Mouse (Mus musculus) neural tube, embryonic 13.5 days (tissue): ENCODE results near the gene Ppp2r3d. TPM values are rescaled to one million over a fixed set of nuclear protein-coding genes. Genes with fewer than 3 reads are reported as not detected.
"Not testable (repeated sequence)": the region's sequence is repeated elsewhere in the genome, so short reads cannot be mapped to it uniquely, and the experiment has no call there.

Experiments
- ATAC-seq: fragments of 200-750 bp; cut with Nextera tagmentation; 2 replicates; pipeline ENCODE4 v1.8.0; 2017; ENCODE audit warnings: low read depth, mild to moderate bottlenecking, moderate TSS enrichment, moderate library complexity
- H3K27ac ChIP-seq: fragments of 300-500 bp; sonication (generic); replicated peaks from 2 replicates; pipeline ENCODE4 v1.5.1; 2015; ENCODE audit warnings: moderate library complexity, mild to moderate bottlenecking, inconsistent platforms
- H3K27me3 ChIP-seq: fragments of 300-500 bp; sonication (generic); 2 replicates; pipeline ENCODE4 v1.6.1; 2015; ENCODE audit warnings: mild to moderate bottlenecking, inconsistent platforms
- H3K36me3 ChIP-seq: fragments of 300-500 bp; sonication (generic); 2 replicates; pipeline ENCODE4 v1.6.1; 2015; ENCODE audit warnings: mild to moderate bottlenecking, inconsistent platforms
- H3K4me1 ChIP-seq: fragments of 300-500 bp; sonication (generic); replicated peaks from 2 replicates; pipeline ENCODE4 v1.6.1; 2015; ENCODE audit warnings: inconsistent platforms
- H3K4me2 ChIP-seq: fragments of 300-500 bp; sonication (generic); 2 replicates; pipeline ENCODE4 v1.6.1; 2015; ENCODE audit warnings: inconsistent platforms, mild to moderate bottlenecking, moderate library complexity
- H3K4me3 ChIP-seq: fragments of 300-500 bp; sonication (generic); 2 replicates; pipeline ENCODE4 v1.5.1; 2015; ENCODE audit warnings: mild to moderate bottlenecking, inconsistent platforms
- H3K9ac ChIP-seq: fragments of 300-500 bp; sonication (generic); 2 replicates; pipeline ENCODE4 v1.6.1; 2015; ENCODE audit warnings: moderate library complexity, mild to moderate bottlenecking, inconsistent platforms
- H3K9me3 ChIP-seq: fragments of 300-500 bp; sonication (generic); 2 replicates; pipeline ENCODE4 v1.6.1; 2016; ENCODE audit warnings: inconsistent platforms
- WGBS: fragments of 180-500 bp; shearing (Covaris S2); methylation state at CpG from one replicate; pipeline ENCODE4 v1.1.7; 2015; 5-methylcytosine and 5-hydroxymethylcytosine counted together
- polyA plus RNA-seq: library from polyadenylated mRNA; unstranded; fragments of >200 nt; fragmentation: Nextera tagmentation; extraction: Ambion mirVana; gene quantifications from 2 replicates; pipeline ENCODE4 v1.2.1, GENCODE M21; 2015

Ppp2r3d gene
- 156 and 164 TPM in 2 replicates for polyA plus RNA-seq

- ATAC-seq, result peak; percentile 59; the same call in 1 of the 2 replicates
These were observed at the start of gene Ppp2r3d for GRCm38 (mm10) chr9:124476096-124476902. Gene Ppp2r3d, minus strand, starts transcription at chr9:124476898.

GRCm38 (mm10) chr9:124493693-124494092 lies 17.0 kb upstream of the Ppp2r3d start, which contains the start of gene Gm21836:
Gene Gm21836, minus strand, starts transcription at chr9:124493793.
- not testable (repeated sequence) for H3K4me2 ChIP-seq, H3K27ac ChIP-seq, H3K27me3 ChIP-seq, H3K36me3 ChIP-seq, ATAC-seq, H3K4me3 ChIP-seq, H3K4me1 ChIP-seq, H3K9ac ChIP-seq
- 82% methylated on average over 2 of the region's 2 CpGs for WGBS
- H3K9me3 ChIP-seq, result peaks cover 16% of the 10 kb centered on the region

More at GRCm38 (mm10) chr9:124476096-124476902, at the start of gene Ppp2r3d:
- H3K27me3 ChIP-seq, result no peaks in the 10 kb centered on the region
- H3K4me1 ChIP-seq, result no peaks in the 10 kb centered on the region
- peaks cover 17% of the 10 kb centered on the region for H3K36me3 ChIP-seq
- no peak within 1 kb of the TSS for H3K4me3 ChIP-seq
- no peak within 1 kb of the TSS for H3K27ac ChIP-seq
- no peak within 1 kb of the TSS for H3K4me2 ChIP-seq
- 98% methylated on average over 22 of the region's 22 CpGs for WGBS
- peaks cover 6% of the 10 kb centered on the region; the same call in 1 of the 2 replicates for H3K9me3 ChIP-seq
- H3K9ac ChIP-seq, result no peak within 1 kb of the TSS

- not testable (repeated sequence) for H3K27ac ChIP-seq, H3K4me3 ChIP-seq, H3K4me2 ChIP-seq, H3K9me3 ChIP-seq, H3K9ac ChIP-seq, H3K27me3 ChIP-seq, H3K4me1 ChIP-seq, ATAC-seq
- peaks cover 13% of the 10 kb centered on the region for H3K36me3 ChIP-seq
- 65% methylated on average over 13 of the region's 15 CpGs for WGBS
These were observed 3.8 kb upstream of the Ppp2r3d start for GRCm38 (mm10) chr9:124480361-124480980.

- 87% methylated on average over 3 of the region's 3 CpGs for WGBS
- H3K27ac ChIP-seq, result no peak overlapping the region
These were observed 1.4 kb upstream of the Ppp2r3d start for GRCm38 (mm10) chr9:124478081-124478480.

GRCm38 (mm10) chr9:124475689-124476088 lies 1.0 kb downstream of the Ppp2r3d start:
- Histone ChIP-seq H3K27ac (no peak overlapping the region), H3K27me3 (no peaks in the 10 kb centered on the region), H3K4me1 (no peaks in the 10 kb centered on the region), H3K4me2 (no peak overlapping the region), H3K9me3 (peaks cover 6% of the 10 kb centered on the region; the same call in 1 of the 2 replicates), H3K9ac (no peak overlapping the region), H3K36me3 (peaks cover 17% of the 10 kb centered on the region), H3K4me3 (no peak overlapping the region)
- WGBS, result 86% methylated on average over 15 of the region's 15 CpGs
- no peak for ATAC-seq

More at GRCm38 (mm10) chr9:124478081-124478480, 1.4 kb upstream of the Ppp2r3d start:
- H3K9me3 ChIP-seq, result peaks cover 6% of the 10 kb centered on the region; the same call in 1 of the 2 replicates
- H3K4me2 ChIP-seq, result no peak overlapping the region
- H3K9ac ChIP-seq, result no peak overlapping the region
- no peak for ATAC-seq
- no peak overlapping the region for H3K4me3 ChIP-seq
- H3K4me1 ChIP-seq, result no peaks in the 10 kb centered on the region
- H3K36me3 ChIP-seq, result peaks cover 17% of the 10 kb centered on the region
- H3K27me3 ChIP-seq, result no peaks in the 10 kb centered on the region

- Histone ChIP-seq H3K27ac (no peak overlapping the region), H3K4me3 (no peak overlapping the region), H3K4me1 (no peaks in the 10 kb centered on the region), H3K27me3 (no peaks in the 10 kb centered on the region), H3K4me2 (no peak overlapping the region), H3K9ac (no peak overlapping the region), H3K9me3 (no peaks in the 10 kb centered on the region), H3K36me3 (no peaks in the 10 kb centered on the region)
- 0% methylated on average over 1 of the region's 1 CpGs for WGBS
- no peak for ATAC-seq
These were observed 20.1 kb downstream of the Ppp2r3d start for GRCm38 (mm10) chr9:124456572-124456971.

GRCm38 (mm10) chr9:124442533-124442855 lies 34.2 kb downstream of the Ppp2r3d start:
- Histone ChIP-seq H3K36me3 (peaks cover 38% of the 10 kb centered on the region), H3K27ac (no peak overlapping the region), H3K9ac (no peak overlapping the region), H3K4me1 (no peaks in the 10 kb centered on the region), H3K4me3 (no peak overlapping the region), H3K4me2 (no peak overlapping the region), H3K9me3 (peaks cover 32% of the 10 kb centered on the region), H3K27me3 (no peaks in the 10 kb centered on the region)
- no peak for ATAC-seq
- WGBS, result 99% methylated on average over 13 of the region's 15 CpGs

- no peak for ATAC-seq
- Histone ChIP-seq H3K27me3 (no peaks in the 10 kb centered on the region), H3K9me3 (peaks cover 32% of the 10 kb centered on the region), H3K4me2 (no peak overlapping the region), H3K4me1 (no peaks in the 10 kb centered on the region), H3K9ac (no peak overlapping the region), H3K27ac (no peak overlapping the region), H3K4me3 (no peak overlapping the region), H3K36me3 (peaks cover 38% of the 10 kb centered on the region)
- WGBS, result 97% methylated on average over 45 of the region's 45 CpGs
These were observed 34.8 kb downstream of the Ppp2r3d start for GRCm38 (mm10) chr9:124441681-124442532.

- Histone ChIP-seq H3K27me3 (no peaks in the 10 kb centered on the region), H3K4me2 (0 out of 2 replicates have a peak overlapping the region, but pooled peaks have one; percentile 16), H3K27ac (no peak overlapping the region), H3K36me3 (peaks cover 38% of the 10 kb centered on the region), H3K4me1 (no peaks in the 10 kb centered on the region), H3K9me3 (peaks cover 32% of the 10 kb centered on the region), H3K9ac (no peak overlapping the region), H3K4me3 (peak overlapping the region; percentile 10)
- peak; percentile 85 for ATAC-seq
- WGBS, result 73% methylated on average over 14 of the region's 14 CpGs
These were observed 36.0 kb downstream of the Ppp2r3d start for GRCm38 (mm10) chr9:124440724-124441045.

- 93% methylated on average over 29 of the region's 29 CpGs for WGBS
- peak; percentile 82 for ATAC-seq
- H3K36me3 ChIP-seq, result peaks cover 38% of the 10 kb centered on the region
- peaks cover 32% of the 10 kb centered on the region for H3K9me3 ChIP-seq
- no peaks in the 10 kb centered on the region for H3K4me1 ChIP-seq
- H3K4me3 ChIP-seq, result peak overlapping the region; percentile 10; the same call in 1 of the 2 replicates
- H3K9ac ChIP-seq, result no peak overlapping the region
- no peaks in the 10 kb centered on the region for H3K27me3 ChIP-seq
- 0 out of 2 replicates have a peak overlapping the region, but pooled peaks have one; percentile 16 for H3K4me2 ChIP-seq
- no peak overlapping the region for H3K27ac ChIP-seq
These were observed 36.6 kb downstream of the Ppp2r3d start for GRCm38 (mm10) chr9:124439848-124440723.

GRCm38 (mm10) chr9:124439403-124439847 lies 37.3 kb downstream of the Ppp2r3d start:
- 97% methylated on average over 13 of the region's 13 CpGs for WGBS
- Histone ChIP-seq H3K9me3 (peaks cover 32% of the 10 kb centered on the region), H3K27ac (no peak overlapping the region), H3K4me2 (no peak overlapping the region), H3K9ac (no peak overlapping the region), H3K4me3 (no peak overlapping the region), H3K27me3 (no peaks in the 10 kb centered on the region), H3K4me1 (no peaks in the 10 kb centered on the region), H3K36me3 (peaks cover 38% of the 10 kb centered on the region)
- peak; percentile 79 for ATAC-seq
